Mouse (Mus musculus): ENCODE measurements at regions not wholly inside any gene's neighbourhood (a gene's known extent, or its start where the extent isn't known, plus 50 kb on each side); places are given as distances from the start of the nearest gene placed in this dataset.

- no peaks in the 10 kb centered on the region for H3K9me3 ChIP-seq
- no peak for ATAC-seq (ENCODE audit: borderline replicate concordance, extremely low read depth, low FRiP score, low TSS enrichment)
- H3K4me3 ChIP-seq: no peak overlapping the region
- no peaks in the 10 kb centered on the region for H3K27me3 ChIP-seq
- WGBS: 41% methylated on average over 11 of the region's 11 CpGs
- no peaks in the 10 kb centered on the region for H3K36me3 ChIP-seq
- no peak overlapping the region for H3K9ac ChIP-seq
- no peak overlapping the region for H3K27ac ChIP-seq
- no peak overlapping the region for H3K4me2 ChIP-seq
- H3K4me1 ChIP-seq: 0 out of 2 replicates have a peak, but pooled peaks cover 6% of the 10 kb centered on the region
These were observed 224.6 kb downstream of the Mpdz start for GRCm38 (mm10) chr4:81217979-81218378.

DNA sequence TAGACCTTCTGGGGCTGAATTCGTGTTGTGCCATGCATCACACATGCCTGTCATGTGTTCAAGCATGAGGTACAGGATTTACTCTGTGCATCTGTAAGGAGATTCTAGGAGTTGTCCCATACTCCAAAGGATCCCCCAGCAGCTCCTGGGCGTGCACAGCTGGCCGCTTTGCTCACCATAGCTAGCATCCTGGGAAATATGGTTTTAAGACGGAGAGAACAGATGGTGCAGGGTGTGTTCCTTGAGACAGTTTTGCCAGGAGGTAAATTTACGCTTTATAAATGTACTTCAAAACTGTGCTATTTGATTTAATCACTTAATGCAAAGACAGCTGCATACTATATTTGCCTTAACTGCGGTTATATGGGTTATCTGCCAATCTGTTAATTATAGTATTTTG is 220.6 kb downstream of the Mpdz start:
- WGBS: 78% methylated on average over 6 of the region's 6 CpGs
- Histone ChIP-seq H3K4me1 (0 out of 2 replicates have a peak, but pooled peaks cover 6% of the 10 kb centered on the region), H3K4me3 (no peak overlapping the region), H3K27ac (no peak overlapping the region), H3K27me3 (no peaks in the 10 kb centered on the region), H3K4me2 (no peak overlapping the region), H3K9me3 (no peaks in the 10 kb centered on the region), H3K9ac (no peak overlapping the region), H3K36me3 (no peaks in the 10 kb centered on the region)
- ATAC-seq (ENCODE audit: borderline replicate concordance, extremely low read depth, low FRiP score, low TSS enrichment): no peak

DNA sequence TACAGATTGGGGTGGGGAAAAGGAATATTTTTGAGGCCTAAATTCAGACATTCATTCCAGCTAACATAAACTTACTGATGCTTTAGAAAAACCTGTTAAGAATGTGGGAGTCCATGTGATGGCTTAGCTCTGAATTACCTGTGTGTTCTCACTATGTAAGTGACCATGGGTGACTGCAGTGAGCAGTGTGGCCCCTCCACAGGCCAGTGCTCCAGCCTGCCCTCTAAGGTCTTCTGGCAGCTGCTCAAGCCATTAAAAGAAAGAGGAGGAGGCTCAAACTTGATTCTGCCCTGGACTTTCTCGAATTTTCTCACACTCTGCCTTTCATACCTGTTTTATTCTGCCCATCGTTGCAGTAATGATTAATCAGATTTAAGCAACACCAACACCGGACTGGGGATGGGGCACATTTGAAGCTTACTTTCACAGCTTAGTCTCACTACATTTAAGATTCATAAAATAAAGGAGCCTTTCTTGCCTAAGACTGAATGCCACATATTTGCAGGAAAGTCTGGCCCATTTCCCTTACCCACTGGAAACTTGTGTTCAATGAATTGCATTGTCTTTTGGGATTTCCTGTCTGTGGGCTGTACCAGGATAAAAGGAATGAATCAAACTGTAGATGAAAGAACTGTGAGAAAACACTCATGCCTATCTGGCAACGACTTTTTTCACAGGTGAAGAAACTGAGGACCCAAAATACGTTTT is 220.0 kb downstream of the Mpdz start:
- Histone ChIP-seq H3K9ac (no peak overlapping the region), H3K9me3 (no peaks in the 10 kb centered on the region), H3K27me3 (no peaks in the 10 kb centered on the region), H3K4me3 (no peak overlapping the region), H3K4me2 (no peak overlapping the region), H3K4me1 (0 out of 2 replicates have a peak, but pooled peaks cover 6% of the 10 kb centered on the region), H3K36me3 (no peaks in the 10 kb centered on the region), H3K27ac (no peak overlapping the region)
- WGBS: 47% methylated on average over 5 of the region's 5 CpGs
- no peak for ATAC-seq (ENCODE audit: borderline replicate concordance, extremely low read depth, low FRiP score, low TSS enrichment)

Measured in lung, embryonic 15.5 days (tissue).